Mouse (Mus musculus) forebrain, embryonic 13.5 days (tissue): ENCODE measurements around the gene Hcar2. TPM values are rescaled to one million over a fixed set of nuclear protein-coding genes. Genes with fewer than 3 reads are reported as not detected.

Source experiments
- ATAC-seq: fragments of 200-750 bp; cut with Nextera tagmentation; 2 replicates; pipeline ENCODE4 v1.8.0; 2017
- H3K27ac ChIP-seq: fragments of 300-500 bp; sonication (generic); 2 replicates; pipeline ENCODE4 v1.5.1; 2015; ENCODE audit warnings: inconsistent platforms, mild to moderate bottlenecking, moderate library complexity
- H3K27me3 ChIP-seq: fragments of 300-500 bp; sonication (generic); 2 replicates; pipeline ENCODE4 v1.6.1; 2015; ENCODE audit warnings: mild to moderate bottlenecking, inconsistent platforms
- H3K36me3 ChIP-seq: fragments of 300-500 bp; sonication (generic); 2 replicates; pipeline ENCODE4 v1.6.1; 2015; ENCODE audit warnings: mild to moderate bottlenecking, inconsistent platforms; ENCODE audit not compliant: poor library complexity, severe bottlenecking
- H3K4me1 ChIP-seq: fragments of 300-500 bp; sonication (generic); 2 replicates; pipeline ENCODE4 v1.6.1; 2015; ENCODE audit warnings: inconsistent platforms
- H3K4me2 ChIP-seq: fragments of 300-500 bp; sonication (generic); 2 replicates; pipeline ENCODE4 v1.6.1; 2015; ENCODE audit warnings: inconsistent platforms, mild to moderate bottlenecking, moderate library complexity
- H3K4me3 ChIP-seq: fragments of 300-500 bp; sonication (generic); 2 replicates; pipeline ENCODE4 v1.5.1; 2015; ENCODE audit warnings: mild to moderate bottlenecking, inconsistent platforms
- H3K9ac ChIP-seq: fragments of 300-500 bp; sonication (generic); 2 replicates; pipeline ENCODE4 v1.6.1; 2015; ENCODE audit warnings: mild to moderate bottlenecking, inconsistent platforms
- H3K9me3 ChIP-seq: fragments of 300-500 bp; sonication (generic); replicated peaks from 2 replicates; pipeline ENCODE4 v1.6.1; 2016; ENCODE audit warnings: inconsistent platforms
- WGBS: fragments of 180-500 bp; shearing (Covaris S2); methylation state at CpG from one replicate; pipeline ENCODE4 v1.1.7; 2015; 5-methylcytosine and 5-hydroxymethylcytosine counted together
- polyA plus RNA-seq: library from polyadenylated mRNA; unstranded; fragments of >200 nt; fragmentation: Nextera tagmentation; extraction: Ambion mirVana; gene quantifications from 2 replicates; pipeline ENCODE4 v1.2.1, GENCODE M21; 2015

The Hcar2 gene
- polyA plus RNA-seq, 1 experiment from 2014 or later: not detected

GRCm38 (mm10) chr5:123886365-123886764 lies 21.1 kb upstream of the Hcar2 start:
- ATAC-seq: no peak

GRCm38 (mm10) chr5:123884332-123884731 lies 19.0 kb upstream of the Hcar2 start:
- Histone ChIP-seq H3K4me1 (no peaks in the 10 kb centered on the region), H3K27ac (no peak overlapping the region), H3K4me2 (no peak overlapping the region), H3K27me3 (no peaks in the 10 kb centered on the region), H3K9me3 (no peaks in the 10 kb centered on the region), H3K4me3 (no peak overlapping the region), H3K36me3 (no peaks in the 10 kb centered on the region), H3K9ac (no peak overlapping the region)
- ATAC-seq: no peak
- 83% methylated on average over 10 of the region's 10 CpGs for WGBS

More at GRCm38 (mm10) chr5:123886365-123886764, 21.1 kb upstream of the Hcar2 start:
- no peaks in the 10 kb centered on the region for H3K9me3 ChIP-seq
- no peak overlapping the region for H3K9ac ChIP-seq
- H3K4me1 ChIP-seq: no peaks in the 10 kb centered on the region
- WGBS: 85% methylated on average over 3 of the region's 3 CpGs
- H3K4me2 ChIP-seq: no peak overlapping the region
- H3K27ac ChIP-seq: no peak overlapping the region
- H3K4me3 ChIP-seq: no peak overlapping the region
- no peaks in the 10 kb centered on the region for H3K36me3 ChIP-seq
- no peaks in the 10 kb centered on the region for H3K27me3 ChIP-seq

GRCm38 (mm10) chr5:123883891-123884290 lies 18.6 kb upstream of the Hcar2 start:
- no peak overlapping the region for H3K4me2 ChIP-seq
- no peak overlapping the region for H3K4me3 ChIP-seq
- no peak for ATAC-seq
- no peak overlapping the region for H3K9ac ChIP-seq
- no peak overlapping the region for H3K27ac ChIP-seq
- no peaks in the 10 kb centered on the region for H3K36me3 ChIP-seq
- no peaks in the 10 kb centered on the region for H3K9me3 ChIP-seq
- H3K27me3 ChIP-seq: no peaks in the 10 kb centered on the region
- H3K4me1 ChIP-seq: no peaks in the 10 kb centered on the region
- 87% methylated on average over 7 of the region's 7 CpGs for WGBS

- ATAC-seq: no peak
- H3K9me3 ChIP-seq: no peaks in the 10 kb centered on the region
- no peak overlapping the region for H3K4me3 ChIP-seq
- WGBS: 56% methylated on average over 4 of the region's 14 CpGs
- H3K27ac ChIP-seq: no peak overlapping the region
- H3K27me3 ChIP-seq: no peaks in the 10 kb centered on the region
- no peaks in the 10 kb centered on the region for H3K36me3 ChIP-seq
- H3K9ac ChIP-seq: no peak overlapping the region
- H3K4me1 ChIP-seq: no peaks in the 10 kb centered on the region
- H3K4me2 ChIP-seq: no peak overlapping the region
Observed at GRCm38 (mm10) chr5:123880778-123881177, 15.5 kb upstream of the Hcar2 start.

- H3K36me3 ChIP-seq: no peaks in the 10 kb centered on the region
- H3K4me1 ChIP-seq: no peaks in the 10 kb centered on the region
- no peaks in the 10 kb centered on the region for H3K27me3 ChIP-seq
- H3K27ac ChIP-seq: no peak within 1 kb of the TSS
- no peak within 1 kb of the TSS for H3K4me3 ChIP-seq
- H3K9ac ChIP-seq: no peak within 1 kb of the TSS
- WGBS: 81% methylated on average over 12 of the region's 12 CpGs
- ATAC-seq: no peak
- no peak within 1 kb of the TSS for H3K4me2 ChIP-seq
- no peaks in the 10 kb centered on the region for H3K9me3 ChIP-seq
Observed at GRCm38 (mm10) chr5:123879928-123880327, 14.6 kb upstream of the Hcar2 start, which contains the start of gene Hcar1. Hcar1 (minus strand) TSS chr5:123880020.

GRCm38 (mm10) chr5:123878056-123878455 lies 12.8 kb upstream of the Hcar2 start:
- Histone ChIP-seq H3K9me3 (no peaks in the 10 kb centered on the region), H3K36me3 (no peaks in the 10 kb centered on the region), H3K4me3 (no peak overlapping the region), H3K4me2 (no peak overlapping the region), H3K27ac (no peak overlapping the region), H3K4me1 (no peaks in the 10 kb centered on the region), H3K9ac (no peak overlapping the region), H3K27me3 (no peaks in the 10 kb centered on the region)
- no peak for ATAC-seq
- 64% methylated on average over 14 of the region's 14 CpGs for WGBS

- Histone ChIP-seq H3K9me3 (no peaks in the 10 kb centered on the region), H3K27me3 (no peaks in the 10 kb centered on the region), H3K4me2 (no peak overlapping the region), H3K4me3 (no peak overlapping the region), H3K36me3 (no peaks in the 10 kb centered on the region), H3K4me1 (no peaks in the 10 kb centered on the region), H3K9ac (no peak overlapping the region), H3K27ac (no peak overlapping the region)
- ATAC-seq: no peak
- 91% methylated on average over 5 of the region's 5 CpGs for WGBS
Observed at GRCm38 (mm10) chr5:123874177-123874576, 8.9 kb upstream of the Hcar2 start.

GRCm38 (mm10) chr5:123869615-123870014 lies 4.3 kb upstream of the Hcar2 start:
- 81% methylated on average over 4 of the region's 4 CpGs for WGBS
- ATAC-seq: no peak
- H3K36me3 ChIP-seq: no peaks in the 10 kb centered on the region

GRCm38 (mm10) chr5:123866457-123866856 lies 1.2 kb upstream of the Hcar2 start:
- Histone ChIP-seq H3K27ac (no peak overlapping the region), H3K4me2 (no peak overlapping the region)
- WGBS: 89% methylated on average over 4 of the region's 4 CpGs

More at GRCm38 (mm10) chr5:123869615-123870014, 4.3 kb upstream of the Hcar2 start:
- Histone ChIP-seq H3K4me2 (no peak overlapping the region), H3K27me3 (no peaks in the 10 kb centered on the region), H3K27ac (no peak overlapping the region), H3K4me1 (no peaks in the 10 kb centered on the region), H3K9ac (no peak overlapping the region), H3K4me3 (no peak overlapping the region), H3K9me3 (no peaks in the 10 kb centered on the region)

GRCm38 (mm10) chr5:123863934-123864333 lies 1.4 kb downstream of the Hcar2 start:
- WGBS: 86% methylated on average over 14 of the region's 14 CpGs
- no peak overlapping the region for H3K27ac ChIP-seq
- ATAC-seq: no peak
- no peak overlapping the region for H3K4me3 ChIP-seq
- H3K9me3 ChIP-seq: no peaks in the 10 kb centered on the region
- no peak overlapping the region for H3K9ac ChIP-seq
- no peaks in the 10 kb centered on the region for H3K4me1 ChIP-seq
- H3K27me3 ChIP-seq: no peaks in the 10 kb centered on the region
- no peaks in the 10 kb centered on the region for H3K36me3 ChIP-seq
- H3K4me2 ChIP-seq: no peak overlapping the region

More at GRCm38 (mm10) chr5:123866457-123866856, 1.2 kb upstream of the Hcar2 start:
- ATAC-seq: no peak
- no peak overlapping the region for H3K4me3 ChIP-seq
- no peaks in the 10 kb centered on the region for H3K36me3 ChIP-seq
- H3K27me3 ChIP-seq: no peaks in the 10 kb centered on the region
- no peak overlapping the region for H3K9ac ChIP-seq
- no peaks in the 10 kb centered on the region for H3K4me1 ChIP-seq
- no peaks in the 10 kb centered on the region for H3K9me3 ChIP-seq

- Histone ChIP-seq H3K4me2 (no peak overlapping the region), H3K9me3 (no peaks in the 10 kb centered on the region), H3K4me3 (no peak overlapping the region), H3K27me3 (no peaks in the 10 kb centered on the region), H3K36me3 (no peaks in the 10 kb centered on the region), H3K27ac (no peak overlapping the region), H3K9ac (no peak overlapping the region), H3K4me1 (no peaks in the 10 kb centered on the region)
- 89% methylated on average over 15 of the region's 15 CpGs for WGBS
- ATAC-seq: no peak
Observed at GRCm38 (mm10) chr5:123862374-123863350, 2.6 kb downstream of the Hcar2 start.

GRCm38 (mm10) chr5:123858798-123859197 lies 6.5 kb downstream of the Hcar2 start:
- H3K4me1 ChIP-seq: no peaks in the 10 kb centered on the region
- no peaks in the 10 kb centered on the region for H3K36me3 ChIP-seq
- H3K9ac ChIP-seq: no peak overlapping the region
- H3K27me3 ChIP-seq: no peaks in the 10 kb centered on the region
- 88% methylated on average over 11 of the region's 11 CpGs for WGBS
- H3K27ac ChIP-seq: no peak overlapping the region
- H3K4me2 ChIP-seq: no peak overlapping the region
- ATAC-seq: no peak
- H3K4me3 ChIP-seq: no peak overlapping the region
- no peaks in the 10 kb centered on the region for H3K9me3 ChIP-seq
